In genomic region chr3:21546411-21546810, GRCm38 (mm10) we compare ENCODE assay signal across 23 mouse cellular contexts.
DNase-seq lines count a peak whose midpoint lies in the region; ATAC-seq and TF ChIP-seq lines count a peak whose summit lies in the region.
"Had no signal": no experiment of that assay in that cellular context is flagged by ENCODE, and none has a peak within 500 bp of the region (broad histone marks: within the 10 kb centered on the region; RNA-seq: fewer than 3 reads in every experiment).

No protein-coding gene starts in this region.

- no peaks in the 10 kb centered on the region for H3K9me3 ChIP-seq in forebrain, embryonic 14.5 days (replicated peaks; ENCODE audit: control insufficient read depth, low read length)
- H3K9me3 ChIP-seq in forebrain, postnatal 0 days (ENCODE audit: low read length) = no peaks in the 10 kb centered on the region
- no peaks in the 10 kb centered on the region for H3K9me3 ChIP-seq in kidney, embryonic 14.5 days (ENCODE audit: control insufficient read depth, low read length)
- no peaks in the 10 kb centered on the region for H3K9me3 ChIP-seq in neural tube, embryonic 13.5 days
- H3K9me3 ChIP-seq: G1E; heart, embryonic 13.5 days; neural tube, embryonic 12.5 days had no signal

- TF ChIP-seq POLR2A in kidney, adult 2 months (IDR thresholded peaks at IDR 0.05; ENCODE audit: low read depth, low read length) = no peak

- no peaks in the 10 kb centered on the region for H3K36me3 ChIP-seq in forebrain, embryonic 14.5 days (ENCODE audit: control insufficient read depth, insufficient read depth, low read length)
- H3K36me3 ChIP-seq in forebrain, postnatal 0 days (ENCODE audit: insufficient read depth) = no peaks in the 10 kb centered on the region
- H3K36me3 ChIP-seq in kidney, adult 2 months (ENCODE audit: control insufficient read depth, insufficient read depth, low read length) = no peaks in the 10 kb centered on the region
- H3K36me3 ChIP-seq in kidney, embryonic 14.5 days (ENCODE audit: control insufficient read depth, insufficient read depth, low read length) = no peaks in the 10 kb centered on the region
- no peaks in the 10 kb centered on the region for H3K36me3 ChIP-seq in neural tube, embryonic 13.5 days
- H3K36me3 ChIP-seq: G1E; heart, embryonic 13.5 days; neural tube, embryonic 12.5 days had no signal

- no peaks in the 10 kb centered on the region; the same call in 1 of the 2 replicates for H3K4me1 ChIP-seq in forebrain, embryonic 14.5 days (ENCODE audit: control insufficient read depth, insufficient read depth, low read length)
- no peaks in the 10 kb centered on the region for H3K4me1 ChIP-seq in forebrain, postnatal 0 days (ENCODE audit: insufficient read depth)
- peaks cover 12% of the 10 kb centered on the region for H3K4me1 ChIP-seq in kidney, adult 2 months (ENCODE audit: control insufficient read depth, insufficient read depth, low read length)
- peaks cover 4% of the 10 kb centered on the region; the same call in 1 of the 2 replicates for H3K4me1 ChIP-seq in kidney, embryonic 14.5 days (ENCODE audit: control insufficient read depth, insufficient read depth, low read length)
- H3K4me1 ChIP-seq in neural tube, embryonic 13.5 days (replicated peaks) = peaks cover 21% of the 10 kb centered on the region

- no peak for TF ChIP-seq CTCF in forebrain, postnatal 0 days (IDR thresholded peaks at IDR 0.05; ENCODE audit: low read depth)
- no peak for TF ChIP-seq CTCF in kidney, adult 2 months (conservative IDR thresholded peaks at IDR 0.05; ENCODE audit: insufficient read depth, insufficient read length, low read depth, low read length)

- H3K27ac ChIP-seq in forebrain, embryonic 14.5 days (ENCODE audit: low read depth, low read length) = 0 out of 2 replicates have a peak overlapping the region, but pooled peaks have one; percentile 33
- no peak overlapping the region for H3K27ac ChIP-seq in forebrain, postnatal 0 days (ENCODE audit: low read depth, low read length)
- no peak overlapping the region for H3K27ac ChIP-seq in kidney, adult 2 months (ENCODE audit: insufficient read depth, low read depth, low read length)
- H3K27ac ChIP-seq in kidney, embryonic 14.5 days (ENCODE audit: low read depth, low read length) = no peak overlapping the region
- 0 out of 2 replicates have a peak overlapping the region, but pooled peaks have one; percentile 1 for H3K27ac ChIP-seq in neural tube, embryonic 13.5 days (replicated peaks)
- H3K27ac ChIP-seq: heart, embryonic 13.5 days; left cerebral cortex, adult 2 months; neural tube, embryonic 12.5 days had no signal

- no peak overlapping the region for H3K4me2 ChIP-seq in forebrain, embryonic 14.5 days (ENCODE audit: low read length)
- no peak overlapping the region for H3K4me2 ChIP-seq in forebrain, postnatal 0 days (ENCODE audit: low read depth)
- H3K4me2 ChIP-seq in kidney, embryonic 14.5 days (replicated peaks; ENCODE audit: low read depth, low read length) = no peak overlapping the region
- H3K4me2 ChIP-seq in neural tube, embryonic 13.5 days = no peak overlapping the region
- H3K4me2 ChIP-seq: heart, embryonic 13.5 days; liver, embryonic 11.5 days; neural tube, embryonic 12.5 days had no signal

- H3K27me3 ChIP-seq in forebrain, embryonic 14.5 days (replicated peaks; ENCODE audit: control insufficient read depth, insufficient read depth, low read length) = no peaks in the 10 kb centered on the region
- no peaks in the 10 kb centered on the region for H3K27me3 ChIP-seq in forebrain, postnatal 0 days (ENCODE audit: insufficient read depth, low read length)
- no peaks in the 10 kb centered on the region for H3K27me3 ChIP-seq in kidney, adult 2 months (replicated peaks; ENCODE audit: control insufficient read depth, insufficient read depth, low read length)
- no peaks in the 10 kb centered on the region for H3K27me3 ChIP-seq in kidney, embryonic 14.5 days (ENCODE audit: control insufficient read depth, insufficient read depth, low read length)
- no peaks in the 10 kb centered on the region for H3K27me3 ChIP-seq in neural tube, embryonic 13.5 days
- H3K27me3 ChIP-seq: heart, embryonic 13.5 days; neural tube, embryonic 12.5 days had no signal

- ATAC-seq in forebrain, embryonic 14.5 days = no peak
- no peak for ATAC-seq in forebrain, postnatal 0 days
- no peak for ATAC-seq in kidney, embryonic 14.5 days (ENCODE audit: low FRiP score, low TSS enrichment)
- no peak for ATAC-seq in neural tube, embryonic 13.5 days (ENCODE audit: low read depth)

- no peak for DNase-seq in forebrain, embryonic 14.5 days (ENCODE audit: low spot score)
- no peak for DNase-seq in forebrain, postnatal 0 days
- DNase-seq in kidney, adult 2 months = peak; percentile 49
- no peak for DNase-seq in neural tube, embryonic 10.5 days (ENCODE audit: extremely low spot score, low spot score)
- DNase-seq in spleen, adult 12 weeks (ENCODE audit: low spot score) = no peak
- DNase-seq: adrenal gland, postnatal 14 days; cerebellum, adult 18-20 months; cerebellum, postnatal 36 days; gastrocnemius, postnatal 10 days; layer of hippocampus, adult 9-11 months; left cerebral cortex, postnatal 4 days; lung, adult 18-20 months; lung, postnatal 14 days; right cerebral cortex, postnatal 14 days; thymus, postnatal 36 days had no signal

- H3K4me3 ChIP-seq in forebrain, embryonic 14.5 days (ENCODE audit: low read depth, low read length) = no peak overlapping the region
- H3K4me3 ChIP-seq in forebrain, postnatal 0 days (ENCODE audit: low read depth, low read length) = no peak overlapping the region
- no peak overlapping the region for H3K4me3 ChIP-seq in kidney, adult 2 months (ENCODE audit: insufficient read depth, low read depth, low read length)
- no peak overlapping the region for H3K4me3 ChIP-seq in kidney, embryonic 14.5 days (ENCODE audit: low read length)
- no peak overlapping the region for H3K4me3 ChIP-seq in neural tube, embryonic 13.5 days
- H3K4me3 ChIP-seq: erythroblast, embryonic 14.5 days; heart, embryonic 13.5 days; left cerebral cortex, adult 2 months; neural tube, embryonic 12.5 days had no signal

- no peak overlapping the region for H3K9ac ChIP-seq in forebrain, embryonic 14.5 days (ENCODE audit: low read length)
- no peak overlapping the region for H3K9ac ChIP-seq in forebrain, postnatal 0 days
- H3K9ac ChIP-seq in kidney, embryonic 14.5 days (ENCODE audit: low read depth, low read length) = no peak overlapping the region
- H3K9ac ChIP-seq in neural tube, embryonic 13.5 days = no peak overlapping the region
- H3K9ac ChIP-seq: heart, embryonic 13.5 days; neural tube, embryonic 12.5 days had no signal

- 34% methylated on average over 2 of the region's 2 CpGs for WGBS in forebrain, embryonic 14.5 days
- 32% methylated on average over 2 of the region's 2 CpGs for WGBS in forebrain, postnatal 0 days
- 44% methylated on average over 2 of the region's 2 CpGs for WGBS in kidney, adult 2 months
- WGBS in kidney, embryonic 14.5 days = 37% methylated on average over 2 of the region's 2 CpGs
- 42% methylated on average over 2 of the region's 2 CpGs for WGBS in neural tube, embryonic 13.5 days

Comparison
In these comparisons a context has a peak if more than half of its experiments do, and no peak if none do; other contexts are left out.
1. H3K27ac ChIP-seq: peak in forebrain, embryonic 14.5 days (single experiment) and neural tube, embryonic 13.5 days (single experiment); none in forebrain, postnatal 0 days (single experiment), kidney, adult 2 months (single experiment) and kidney, embryonic 14.5 days (single experiment).